Mouse (Mus musculus) testis, adult 2 months (tissue): ENCODE measurements around the gene Rimkla.

ENCODE experiments used
- CTCF ChIP-seq: fragments of 200-500 bp; IDR thresholded peaks from 2 replicates; pipeline ENCODE4 v1.5.1; 2012; ENCODE audit warnings: low read depth, mild to moderate bottlenecking, inconsistent platforms, low read length, moderate library complexity; ENCODE audit not compliant: control insufficient read depth, insufficient read depth, insufficient replicate concordance
- POLR2A ChIP-seq: fragments of 200-500 bp; IDR thresholded peaks from 2 replicates; pipeline ENCODE4 v1.6.1; 2012; ENCODE audit warnings: low read depth, mild to moderate bottlenecking, inconsistent platforms, low read length, moderate library complexity; ENCODE audit not compliant: control insufficient read depth

DNA sequence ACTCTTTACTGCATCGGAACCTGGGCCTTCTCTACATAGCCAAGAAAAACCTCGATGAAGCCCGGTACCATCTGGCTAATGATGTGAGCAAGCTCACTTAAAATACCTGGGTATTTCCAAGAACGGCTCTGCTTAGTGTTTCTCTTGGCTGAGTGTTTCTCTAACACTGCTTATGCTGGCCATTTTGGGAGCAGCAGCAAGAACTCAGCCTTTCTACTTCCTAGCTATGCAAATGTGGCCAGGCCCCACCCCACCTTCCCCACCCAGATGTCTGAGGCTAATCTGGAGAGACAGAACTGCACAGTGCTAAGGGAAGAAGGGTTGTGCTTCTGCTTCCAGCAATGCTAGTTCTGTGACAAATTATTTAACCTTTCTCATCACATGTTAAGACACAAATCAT is 50.6 kb downstream of the Rimkla start:
- TF ChIP-seq CTCF (no peak), POLR2A (no peak)
